Mouse (Mus musculus) cerebellum, adult 2 months (tissue): Measurements from ENCODE around the gene Casz1.

Experiments used
- CTCF ChIP-seq: fragments of 200-500 bp; IDR thresholded peaks from 2 replicates; pipeline ENCODE4 v1.5.1; 2011; ENCODE audit warnings: low read depth, mild to moderate bottlenecking, control low read depth, low read length, moderate library complexity, borderline replicate concordance; ENCODE audit not compliant: insufficient read depth
- POLR2A ChIP-seq: fragments of 200-500 bp; IDR thresholded peaks from 2 replicates; pipeline ENCODE4 v1.6.1; 2011; ENCODE audit warnings: low read length, control low read depth, borderline replicate concordance; ENCODE audit not compliant: insufficient read depth

GRCm38 (mm10) chr4:148806836-148807235 lies 2.6 kb downstream of the Casz1 start:
- no peak for TF ChIP-seq CTCF
- no peak for TF ChIP-seq POLR2A
